Mouse (Mus musculus): ENCODE data around the gene Myl10. TPM values are rescaled to one million over a fixed set of nuclear protein-coding genes. Genes with fewer than 3 reads are reported as not detected.
"Not testable (repeated sequence)": the region's sequence is repeated elsewhere in the genome, so short reads cannot be mapped to it uniquely, and the experiment has no call there.

Gene Myl10
- polyA plus RNA-seq, 1 experiment from 2014 or later = not detected

- no peaks in the 10 kb centered on the region for H3K36me3 ChIP-seq (ENCODE audit: control insufficient read depth, insufficient read depth, low read length)
- no peak overlapping the region for H3K9ac ChIP-seq (ENCODE audit: low read length)
- 66% methylated on average over 8 of the region's 8 CpGs for WGBS
- ATAC-seq (ENCODE audit: insufficient number of reproducible peaks, insufficient read depth, low FRiP score, low read depth) = no peak
- no peak overlapping the region for H3K4me2 ChIP-seq (ENCODE audit: low read length)
- no peak overlapping the region for H3K4me3 ChIP-seq (ENCODE audit: control insufficient read depth in 1 of 2, insufficient read depth in 1 of 2, low read depth in 1 of 2, low read length in 2 of 2)
- no peaks in the 10 kb centered on the region for H3K9me3 ChIP-seq (ENCODE audit: control insufficient read depth, low read length)
- no peak overlapping the region for H3K27ac ChIP-seq (replicated peaks in 1 of 2; ENCODE audit: control insufficient read depth in 1 of 2, insufficient read depth in 1 of 2, low read depth in 2 of 2, low read length in 2 of 2)
- H3K4me1 ChIP-seq (ENCODE audit: control insufficient read depth in 2 of 2, insufficient read depth in 2 of 2, low read length in 2 of 2) = peaks cover 5 to 7% of the 10 kb centered on the region in 2 experiments; a peak in 2 of 4 replicates
- peaks cover 17% of the 10 kb centered on the region; the same call in 1 of the 2 replicates for H3K27me3 ChIP-seq (ENCODE audit: control insufficient read depth, insufficient read depth, low read length)
Measured at GRCm38 (mm10) chr5:136718656-136719055, 25.7 kb downstream of the Myl10 start.

DNA sequence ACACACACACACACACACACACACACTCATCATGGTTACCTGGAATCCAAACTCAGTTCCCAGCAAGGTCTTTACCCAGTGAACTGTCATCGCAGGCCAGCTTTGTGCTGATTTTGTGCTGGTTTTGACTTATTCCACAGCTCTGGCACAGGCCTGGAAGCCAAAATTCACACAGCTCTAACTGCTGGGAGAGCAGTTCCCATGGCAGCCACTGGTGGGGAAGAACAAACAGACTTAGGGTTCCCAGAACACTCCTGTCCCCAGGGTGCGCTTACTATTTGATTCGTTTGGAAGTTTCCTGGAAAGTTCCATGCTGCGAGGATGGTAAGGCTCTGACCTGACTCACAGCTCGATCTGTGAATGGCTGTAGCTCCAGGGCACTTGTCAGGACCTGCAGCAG, 28.6 kb downstream of the Myl10 start:
- H3K27ac ChIP-seq (replicated peaks in 1 of 2; ENCODE audit: control insufficient read depth in 1 of 2, insufficient read depth in 1 of 2, low read depth in 2 of 2, low read length in 2 of 2) = no peak overlapping the region

GRCm38 (mm10) chr5:136726271-136726670, 33.3 kb downstream of the Myl10 start:
- not testable (repeated sequence) for H3K4me2 ChIP-seq (ENCODE audit: low read length); H3K4me3 ChIP-seq (ENCODE audit: control insufficient read depth in 1 of 2, insufficient read depth in 1 of 2, low read depth in 1 of 2, low read length in 2 of 2); H3K9me3 ChIP-seq (ENCODE audit: control insufficient read depth, low read length); H3K36me3 ChIP-seq (ENCODE audit: control insufficient read depth, insufficient read depth, low read length); H3K27ac ChIP-seq (replicated peaks in 1 of 2; ENCODE audit: control insufficient read depth in 1 of 2, insufficient read depth in 1 of 2, low read depth in 2 of 2, low read length in 2 of 2); H3K27me3 ChIP-seq (ENCODE audit: control insufficient read depth, insufficient read depth, low read length); ATAC-seq (ENCODE audit: insufficient number of reproducible peaks, insufficient read depth, low FRiP score, low read depth); H3K9ac ChIP-seq (ENCODE audit: low read length); H3K4me1 ChIP-seq (ENCODE audit: control insufficient read depth in 2 of 2, insufficient read depth in 2 of 2, low read length in 2 of 2)
- 90% methylated on average over 4 of the region's 5 CpGs for WGBS

More for the DNA sequence above, 28.6 kb downstream of the Myl10 start:
- Histone ChIP-seq H3K36me3 (ENCODE audit: control insufficient read depth, insufficient read depth, low read length) (no peaks in the 10 kb centered on the region), H3K9ac (ENCODE audit: low read length) (no peak overlapping the region), H3K27me3 (ENCODE audit: control insufficient read depth, insufficient read depth, low read length) (no peaks in the 10 kb centered on the region), H3K4me3 (ENCODE audit: control insufficient read depth in 1 of 2, insufficient read depth in 1 of 2, low read depth in 1 of 2, low read length in 2 of 2) (no peak overlapping the region), H3K4me1 (ENCODE audit: control insufficient read depth in 2 of 2, insufficient read depth in 2 of 2, low read length in 2 of 2) (peaks cover 5 to 7% of the 10 kb centered on the region in 2 experiments; a peak in 2 of 4 replicates), H3K4me2 (ENCODE audit: low read length) (no peak overlapping the region), H3K9me3 (ENCODE audit: control insufficient read depth, low read length) (no peaks in the 10 kb centered on the region)
- WGBS = 73% methylated on average over 5 of the region's 5 CpGs
- ATAC-seq (ENCODE audit: insufficient number of reproducible peaks, insufficient read depth, low FRiP score, low read depth) = no peak

DNA sequence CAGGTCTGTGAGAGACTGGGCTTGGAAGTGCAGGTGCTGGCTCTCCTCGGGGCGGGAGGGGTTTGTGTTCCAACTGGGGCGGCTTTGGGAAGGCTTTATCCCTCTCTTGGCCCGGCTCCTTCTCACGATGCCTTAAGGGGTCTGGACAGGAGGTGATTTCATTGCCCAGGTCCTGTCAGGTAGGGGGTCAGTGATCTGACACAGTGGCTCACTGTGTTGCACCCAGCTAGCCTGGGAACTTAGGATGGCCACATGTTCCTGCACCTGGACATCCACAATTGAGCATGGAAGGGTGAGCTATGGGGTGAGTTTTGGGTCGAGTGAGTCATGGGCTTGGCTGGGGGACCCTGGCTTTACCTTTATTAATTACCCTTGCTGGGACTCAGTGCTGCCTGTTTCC, 46.0 kb downstream of the Myl10 start:
- Histone ChIP-seq H3K9ac (ENCODE audit: low read length) (no peak overlapping the region), H3K36me3 (ENCODE audit: control insufficient read depth, insufficient read depth, low read length) (no peaks in the 10 kb centered on the region), H3K4me2 (ENCODE audit: low read length) (no peak overlapping the region), H3K27me3 (ENCODE audit: control insufficient read depth, insufficient read depth, low read length) (no peaks in the 10 kb centered on the region), H3K4me1 (ENCODE audit: control insufficient read depth in 2 of 2, insufficient read depth in 2 of 2, low read length in 2 of 2) (no peaks in the 10 kb centered on the region), H3K4me3 (ENCODE audit: control insufficient read depth in 1 of 2, insufficient read depth in 1 of 2, low read depth in 1 of 2, low read length in 2 of 2) (no peak overlapping the region), H3K9me3 (ENCODE audit: control insufficient read depth, low read length) (no peaks in the 10 kb centered on the region), H3K27ac (replicated peaks in 1 of 2; ENCODE audit: control insufficient read depth in 1 of 2, insufficient read depth in 1 of 2, low read depth in 2 of 2, low read length in 2 of 2) (no peak overlapping the region)
- ATAC-seq (ENCODE audit: insufficient number of reproducible peaks, insufficient read depth, low FRiP score, low read depth) = no peak
- WGBS = 58% methylated on average over 6 of the region's 6 CpGs

- H3K4me3 ChIP-seq (ENCODE audit: control insufficient read depth in 1 of 2, insufficient read depth in 1 of 2, low read depth in 1 of 2, low read length in 2 of 2) = no peak overlapping the region
- H3K4me2 ChIP-seq (ENCODE audit: low read length) = no peak overlapping the region
- no peak overlapping the region for H3K27ac ChIP-seq (replicated peaks in 1 of 2; ENCODE audit: control insufficient read depth in 1 of 2, insufficient read depth in 1 of 2, low read depth in 2 of 2, low read length in 2 of 2)
- no peaks in the 10 kb centered on the region for H3K4me1 ChIP-seq (ENCODE audit: control insufficient read depth in 2 of 2, insufficient read depth in 2 of 2, low read length in 2 of 2)
- no peak overlapping the region for H3K9ac ChIP-seq (ENCODE audit: low read length)
- ATAC-seq (ENCODE audit: insufficient number of reproducible peaks, insufficient read depth, low FRiP score, low read depth) = no peak
- H3K9me3 ChIP-seq (ENCODE audit: control insufficient read depth, low read length) = peaks cover 50% of the 10 kb centered on the region
- no peaks in the 10 kb centered on the region for H3K27me3 ChIP-seq (ENCODE audit: control insufficient read depth, insufficient read depth, low read length)
- 0 out of 2 replicates have a peak, but pooled peaks cover 8% of the 10 kb centered on the region for H3K36me3 ChIP-seq (ENCODE audit: control insufficient read depth, insufficient read depth, low read length)
- 72% methylated on average over 9 of the region's 9 CpGs for WGBS
Measured at GRCm38 (mm10) chr5:136746596-136746995, 53.6 kb downstream of the Myl10 start.

Other genes starting within 250 kb of the Myl10 start
- gene Cux1, start 125.7 kb upstream of the Myl10 start, polyA plus RNA-seq (2014; fragmentation: Nextera tagmentation; extraction: Ambion mirVana) = 71.6 and 76.8 TPM in 2 replicates
- gene Col26a1, start 190.1 kb downstream of the Myl10 start, polyA plus RNA-seq (2014; fragmentation: Nextera tagmentation; extraction: Ambion mirVana) = 7.8 and 14.2 TPM in 2 replicates
- gene Ift22, start 215.0 kb downstream of the Myl10 start, polyA plus RNA-seq (2014; fragmentation: Nextera tagmentation; extraction: Ambion mirVana) = 37.5 and 45.9 TPM in 2 replicates

Data from heart, embryonic 14.5 days (tissue).